Mouse (Mus musculus) CD4-positive, CD25-positive, alpha-beta regulatory T cell, adult 4 months (primary cell): ENCODE results near the gene Vmn1r8. TPM values are rescaled to one million over a fixed set of nuclear protein-coding genes. Genes with fewer than 3 reads are reported as not detected.
"Not testable (repeated sequence)": the region's sequence is repeated elsewhere in the genome, so short reads cannot be mapped to it uniquely, and the experiment has no call there.

Experiments used
- ATAC-seq: one replicate; pipeline ENCODE4 v1.8.0; 2017
- polyA plus RNA-seq, 2 experiments: library from polyadenylated mRNA; unstranded; fragments of 100-300 nt; shearing (Covaris generic); gene quantifications; one replicate each; pipeline ENCODE4 v1.2.1; 2017

The Vmn1r8 gene
- not detected for polyA plus RNA-seq

DNA sequence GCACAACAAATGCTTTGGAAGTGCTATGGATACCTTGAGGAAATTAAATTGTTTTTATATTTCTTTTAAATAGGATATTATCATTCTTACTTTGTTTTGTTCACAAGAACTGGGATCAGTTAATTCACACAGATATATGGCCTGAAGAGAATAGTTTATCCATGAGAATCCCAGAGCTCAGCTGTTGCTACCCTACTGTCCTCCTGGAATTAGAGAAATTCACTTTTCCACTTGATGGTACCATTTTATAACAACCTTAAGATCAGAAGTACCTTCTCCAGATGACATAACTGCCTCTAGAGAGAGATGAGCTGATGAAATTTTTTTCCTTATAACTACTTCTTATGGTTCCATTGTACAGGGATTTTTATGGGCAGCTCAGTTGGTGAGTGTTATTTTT is at the start of gene Vmn1r8:
Gene Vmn1r8 (plus strand): TSS at position 301 of the 400 bp plus-strand sequence.
- no peak for ATAC-seq

DNA sequence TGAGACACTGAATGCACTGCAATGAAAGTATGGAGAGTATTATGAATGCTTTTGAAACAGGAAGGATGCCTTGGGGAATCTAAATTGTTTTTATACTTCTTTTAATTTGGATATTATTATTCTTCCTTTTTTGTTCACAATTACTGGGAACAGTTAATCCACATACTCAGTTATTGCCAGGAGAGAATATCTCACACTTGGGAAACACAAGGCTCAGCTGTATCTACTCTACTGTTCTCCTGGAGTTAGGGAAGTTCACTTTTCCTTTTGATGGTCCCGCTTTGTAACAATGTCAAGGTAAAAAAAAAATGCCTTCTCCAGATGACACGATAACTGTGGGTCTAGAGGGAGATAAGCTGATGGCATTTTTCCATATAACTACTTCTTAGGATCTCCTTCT is 35.1 kb upstream of the Vmn1r8 start, which contains the start of gene Vmn1r6:
Gene Vmn1r6 (plus strand): TSS at position 301 of the 400 bp plus-strand sequence.
- ATAC-seq = no peak

DNA sequence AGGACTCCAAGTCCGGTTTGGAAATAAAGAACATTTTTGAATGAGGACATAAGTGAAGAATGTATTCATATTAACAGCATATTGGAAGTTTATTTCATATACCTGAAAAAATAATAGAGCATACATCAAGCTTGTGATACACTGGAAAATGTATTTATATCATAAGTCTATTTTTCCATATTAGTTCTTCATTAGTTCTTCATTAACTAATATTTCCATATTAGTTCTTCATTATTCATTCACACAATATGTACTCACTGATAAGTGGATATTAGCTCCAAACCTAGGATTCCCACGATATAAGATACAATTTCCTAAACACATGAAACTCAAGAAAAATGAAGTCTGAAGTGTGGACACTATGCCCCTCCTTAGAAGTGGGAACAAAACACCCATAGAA is 6.9 kb upstream of the Vmn1r8 start, which contains the start of gene Vmn1r7:
Gene Vmn1r7 (minus strand): TSS at position 101 of the 400 bp plus-strand sequence.
- ATAC-seq = not testable (repeated sequence)

DNA sequence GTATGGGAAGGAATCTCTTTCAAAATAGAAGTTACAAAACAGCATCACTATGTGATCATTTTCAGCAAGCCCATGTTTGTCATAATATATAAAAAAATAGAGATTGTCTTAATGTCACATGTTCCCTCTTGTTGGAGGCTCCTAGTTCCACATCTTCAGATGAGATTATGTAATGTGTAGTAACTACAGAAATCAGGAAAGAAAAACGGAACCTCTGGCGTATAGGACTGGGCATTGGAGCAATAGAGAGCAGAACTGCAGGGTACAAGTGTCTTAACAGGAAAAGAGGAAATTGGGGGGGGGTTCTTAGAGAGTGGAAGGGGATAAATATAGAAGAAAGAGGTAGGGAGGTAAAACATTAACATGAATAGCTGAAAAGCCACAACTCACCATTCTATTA is 2.6 kb downstream of the Vmn1r8 start:
- ATAC-seq = no peak

DNA sequence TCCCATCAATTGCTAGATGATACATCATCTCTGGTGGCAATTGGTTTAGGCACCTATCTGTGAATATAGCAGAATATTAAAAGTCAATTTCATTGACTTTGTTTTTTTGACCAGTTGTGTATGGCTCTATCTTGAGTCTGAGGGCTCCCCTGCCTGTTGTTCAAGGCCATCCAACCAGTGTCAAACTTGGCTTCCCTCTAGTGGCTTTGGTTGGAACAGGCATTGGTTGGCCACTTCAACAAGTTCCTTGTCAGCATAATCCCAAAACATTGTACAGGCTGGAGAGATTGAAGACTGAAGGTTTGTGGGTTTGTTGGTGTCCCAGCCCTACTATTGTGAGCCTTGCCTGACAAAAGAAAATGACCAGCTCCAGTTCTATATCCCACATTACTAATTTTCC is 31.6 kb downstream of the Vmn1r8 start:
- ATAC-seq = no peak

DNA sequence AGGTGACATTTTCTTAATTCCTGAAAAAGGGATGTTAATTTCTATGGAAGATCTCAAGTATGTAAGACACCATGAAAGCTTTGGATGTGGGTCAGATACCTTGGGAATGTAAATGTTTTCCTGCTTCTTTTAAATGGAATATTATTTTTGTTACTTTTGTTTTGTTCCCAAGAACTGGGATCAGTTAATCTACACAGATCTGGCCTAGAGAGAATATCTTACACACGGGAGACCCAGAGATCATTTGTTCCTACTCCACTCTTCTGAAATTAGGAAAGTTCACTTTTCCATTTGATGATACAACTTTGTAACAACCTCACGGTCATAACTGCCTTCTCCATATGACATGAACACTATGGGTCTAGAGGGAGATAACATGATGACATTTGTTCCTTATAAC is 34.4 kb downstream of the Vmn1r8 start, which contains the start of gene Vmn1r9:
Gene Vmn1r9 (plus strand): TSS at position 301 of the 400 bp plus-strand sequence.
- ATAC-seq = no peak

Other genes starting within 250 kb of the Vmn1r8 start
- 10 to 100 TPM; 22.9 to 27.2 TPM for gene Kbtbd2, start 234.5 kb upstream of the Vmn1r8 start, polyA plus RNA-seq
- not detected for gene Fkbp9, start 200.2 kb upstream of the Vmn1r8 start, polyA plus RNA-seq
- 10 to 100 TPM; 57.3 to 63.7 TPM for gene Nt5c3, start 108.4 kb upstream of the Vmn1r8 start, polyA plus RNA-seq
- gene Vmn1r4, start 108.3 kb upstream of the Vmn1r8 start, polyA plus RNA-seq = under 1 TPM in 1 of 2 experiments, not detected in 1; 0.16 TPM
- not detected for gene Vmn1r5, start 62.0 kb upstream of the Vmn1r8 start, polyA plus RNA-seq
- not detected for gene Vmn1r6, start 35.0 kb upstream of the Vmn1r8 start, polyA plus RNA-seq
- gene Vmn1r7, start 7.0 kb upstream of the Vmn1r8 start, polyA plus RNA-seq = not detected
- not detected for gene Vmn1r9, start 34.5 kb downstream of the Vmn1r8 start, polyA plus RNA-seq
- not detected for gene Vmn1r10, start 77.2 kb downstream of the Vmn1r8 start, polyA plus RNA-seq
- not detected for gene Vmn1r11, start 101.2 kb downstream of the Vmn1r8 start, polyA plus RNA-seq
- not detected for gene Vmn1r12, start 124.6 kb downstream of the Vmn1r8 start, polyA plus RNA-seq
- 1 to 10 TPM in 1 of 2 experiments, not detected in 1; 1.5 TPM for gene Vmn1r13, start 171.0 kb downstream of the Vmn1r8 start, polyA plus RNA-seq
- not detected for gene Vmn1r14, start 199.4 kb downstream of the Vmn1r8 start, polyA plus RNA-seq
- gene Vmn1r15, start 225.7 kb downstream of the Vmn1r8 start, polyA plus RNA-seq = not detected